Mouse (Mus musculus) megakaryocyte, embryonic 14.5 days (primary cell): Measurements from ENCODE around the gene Cdip1.

Source experiments
- FLI1 ChIP-seq: IDR thresholded peaks from 2 replicates; pipeline ENCODE4 v1.6.1; 2012; ENCODE audit warnings: low read length, inconsistent platforms, mixed read lengths
- GATA1 ChIP-seq: IDR thresholded peaks from 3 replicates; pipeline ENCODE4 v1.6.1; 2012; ENCODE audit warnings: mixed read lengths, low read length, inconsistent platforms, borderline replicate concordance

DNA sequence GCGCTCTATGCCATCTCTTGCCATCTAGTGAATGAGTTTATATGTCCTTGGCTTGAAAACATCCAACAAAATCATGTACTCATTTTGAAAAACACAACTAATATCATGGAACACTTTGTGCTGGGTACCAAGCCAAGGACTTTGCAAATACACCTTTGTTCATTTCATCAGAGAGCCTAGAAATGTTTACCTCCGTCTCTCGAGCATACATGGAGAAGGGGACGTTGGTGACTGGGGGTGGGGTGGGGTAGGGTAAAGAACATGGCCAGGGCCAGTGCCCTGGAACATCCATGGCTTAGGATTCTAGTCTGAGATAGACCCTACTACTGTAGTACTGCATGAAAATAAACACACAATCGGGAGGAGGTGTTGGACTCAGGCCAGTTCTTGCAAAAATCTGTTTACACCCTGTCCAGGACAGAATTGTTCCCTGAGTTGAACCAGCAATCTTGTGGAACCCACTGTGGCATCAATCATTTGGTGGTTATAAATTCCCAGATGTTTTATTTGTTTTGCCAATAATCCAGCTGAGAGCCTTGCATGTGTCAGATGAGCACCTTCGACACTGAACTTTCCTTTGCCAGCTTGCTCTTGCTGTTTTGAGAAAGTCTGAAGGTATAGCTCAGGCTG is 39.3 kb upstream of the Cdip1 start:
- no peak for TF ChIP-seq GATA1
- TF ChIP-seq FLI1: no peak
